Mouse (Mus musculus) lung, postnatal 0 days (tissue): ENCODE data around the gene Cops7b.

Source experiments
- CTCF ChIP-seq: IDR thresholded peaks from 2 replicates; pipeline ENCODE4 v1.5.1; 2016; ENCODE audit warnings: antibody characterized with exemption, mild to moderate bottlenecking
- EP300 ChIP-seq: IDR thresholded peaks from 2 replicates; pipeline ENCODE4 v1.6.1; 2016; ENCODE audit warnings: antibody characterized with exemption, mild to moderate bottlenecking, control low read depth

GRCm38 (mm10) chr1:86594539-86594938 is 11.8 kb downstream of the Cops7b start:
- TF ChIP-seq CTCF (no peak), EP300 (no peak)
